Mouse (Mus musculus) layer of hippocampus, adult 18-20 months (tissue): Measurements from ENCODE around the gene Clta. TPM values are rescaled to one million over a fixed set of nuclear protein-coding genes. Genes with fewer than 3 reads are reported as not detected.
A peak's percentile ranks its signal among the peaks of the same experiment; 100 is the strongest.

Experiments used
- DNase-seq, 2 experiments: peaks; one replicate each; pipeline ENCODE4 v3.0.0; 2022; ENCODE audit warnings: low spot score in 2 of 2
- total RNA-seq, 2 experiments: library from RNA; stranded (reverse); gene quantifications; 2 replicates each; pipeline ENCODE4 v1.2.3; 2021

The Clta gene
- total RNA-seq, 2 experiments from 2014 or later = 284 to 304 TPM

- DNase-seq = no peak
These were observed 67.5 kb downstream of the Clta start for GRCm38 (mm10) chr4:44071741-44072145.

- peak; percentile 88 to 89 for DNase-seq
These were observed 68.1 kb downstream of the Clta start for GRCm38 (mm10) chr4:44072146-44072872.

GRCm38 (mm10) chr4:44072873-44073441 lies 68.7 kb downstream of the Clta start:
- DNase-seq = no peak

- no peak for DNase-seq
These were observed 69.5 kb downstream of the Clta start for GRCm38 (mm10) chr4:44073799-44074198.

- DNase-seq = no peak
These were observed 70.2 kb downstream of the Clta start for GRCm38 (mm10) chr4:44074422-44074821.

GRCm38 (mm10) chr4:44078358-44078933 lies 74.2 kb downstream of the Clta start:
- no peak for DNase-seq

Other genes starting within 250 kb of the Clta start
- gene Olfr159, start 233.4 kb upstream of the Clta start, total RNA-seq = not detected
- not detected for gene Olfr156, start 180.6 kb upstream of the Clta start, total RNA-seq
- not detected for gene Olfr157, start 164.3 kb upstream of the Clta start, total RNA-seq
- gene Olfr155, start 152.9 kb upstream of the Clta start, total RNA-seq = not detected
- gene Reck, start 128.9 kb upstream of the Clta start, total RNA-seq = 1 to 10 TPM; 6.0 to 6.2 TPM
- 1 to 10 TPM; 3.3 to 4.0 TPM for gene Glipr2, start 47.1 kb upstream of the Clta start, total RNA-seq
- not detected for gene Ccin, start 21.0 kb upstream of the Clta start, total RNA-seq
- gene Gne, start 79.7 kb downstream of the Clta start, total RNA-seq = 10 to 100 TPM; 49.7 to 53.1 TPM
- 10 to 100 TPM; 47.1 to 49.8 TPM for gene Rnf38, start 229.3 kb downstream of the Clta start, total RNA-seq